Mouse (Mus musculus) lung, postnatal 4 days (tissue): ENCODE measurements around the gene Ly86.

Experiments
- DNase-seq, 2 experiments: peaks; one replicate each; pipeline ENCODE4 v3.0.0; 2021

Gene Ly86

GRCm38 (mm10) chr13:37353868-37354267 is 8.9 kb downstream of the Ly86 start:
- DNase-seq, result peak in 1 of 2 experiments; percentile 34

GRCm38 (mm10) chr13:37354432-37354831 is 9.4 kb downstream of the Ly86 start:
- DNase-seq, result no peak

GRCm38 (mm10) chr13:37355642-37356331 is 10.8 kb downstream of the Ly86 start:
- DNase-seq, result no peak

- DNase-seq, result no peak
Observed at GRCm38 (mm10) chr13:37356549-37356948, 11.5 kb downstream of the Ly86 start.

GRCm38 (mm10) chr13:37358112-37358511 is 13.1 kb downstream of the Ly86 start:
- DNase-seq, result no peak

- peak in 1 of 2 experiments; percentile 22 for DNase-seq
Observed at GRCm38 (mm10) chr13:37361249-37361648, 16.2 kb downstream of the Ly86 start.

- no peak for DNase-seq
Observed at GRCm38 (mm10) chr13:37364351-37364750, 19.3 kb downstream of the Ly86 start.

- peak in 1 of 2 experiments; percentile 49 for DNase-seq
Observed at GRCm38 (mm10) chr13:37376411-37376810, 31.4 kb downstream of the Ly86 start.

- peak; percentile 40 to 69 for DNase-seq
Observed at GRCm38 (mm10) chr13:37388222-37389202, 43.5 kb downstream of the Ly86 start.

- DNase-seq, result no peak
Observed at GRCm38 (mm10) chr13:37389296-37389695, 44.3 kb downstream of the Ly86 start.

- no peak for DNase-seq
Observed at GRCm38 (mm10) chr13:37398791-37399190, 53.8 kb downstream of the Ly86 start.

GRCm38 (mm10) chr13:37399340-37399739 is 54.3 kb downstream of the Ly86 start:
- no peak for DNase-seq

GRCm38 (mm10) chr13:37402421-37402820 is 57.4 kb downstream of the Ly86 start:
- DNase-seq, result no peak

- DNase-seq, result no peak
Observed at GRCm38 (mm10) chr13:37403708-37404107, 58.7 kb downstream of the Ly86 start.

- DNase-seq, result no peak
Observed at GRCm38 (mm10) chr13:37415696-37416095, 70.7 kb downstream of the Ly86 start.

- DNase-seq, result no peak
Observed at GRCm38 (mm10) chr13:37423416-37423815, 78.4 kb downstream of the Ly86 start.

- no peak for DNase-seq
Observed at GRCm38 (mm10) chr13:37424904-37425303, 79.9 kb downstream of the Ly86 start.

GRCm38 (mm10) chr13:37425406-37425805 is 80.4 kb downstream of the Ly86 start:
- DNase-seq, result no peak

- no peak for DNase-seq
Observed at GRCm38 (mm10) chr13:37426578-37427336, 81.7 kb downstream of the Ly86 start.

GRCm38 (mm10) chr13:37428496-37428895 is 83.5 kb downstream of the Ly86 start:
- no peak for DNase-seq

- DNase-seq, result no peak
Observed at GRCm38 (mm10) chr13:37429661-37430271, 84.8 kb downstream of the Ly86 start.

- no peak for DNase-seq
Observed at GRCm38 (mm10) chr13:37431707-37432106, 86.7 kb downstream of the Ly86 start.

- no peak for DNase-seq
Observed at GRCm38 (mm10) chr13:37432653-37433052, 87.6 kb downstream of the Ly86 start.
